Mouse (Mus musculus): ENCODE data around the gene Ccnb1. TPM values are rescaled to one million over a fixed set of nuclear protein-coding genes. Genes with fewer than 3 reads are reported as not detected.

The Ccnb1 gene
- polyA plus RNA-seq, 1 experiment from 2014 or later, result 419 TPM

GRCm38 (mm10) chr13:100787316-100788010 is 1.1 kb upstream of the Ccnb1 start:
- H3K4me2 ChIP-seq (ENCODE audit: low read depth, low read length), result no peak overlapping the region
- no peaks in the 10 kb centered on the region for H3K27me3 ChIP-seq (ENCODE audit: control insufficient read depth, insufficient read depth, low read length)
- no peak overlapping the region for H3K9ac ChIP-seq (replicated peaks; ENCODE audit: low read length)
- 75% methylated on average over 6 of the region's 6 CpGs for WGBS
- H3K27ac ChIP-seq (replicated peaks; ENCODE audit: low read depth, low read length), result no peak overlapping the region
- DNase-seq (ENCODE audit: low spot score), result no peak
- ATAC-seq (replicated peaks; ENCODE audit: insufficient number of reproducible peaks, low FRiP score, low TSS enrichment, low read depth), result no peak
- no peaks in the 10 kb centered on the region for H3K4me1 ChIP-seq (ENCODE audit: control insufficient read depth, insufficient read depth, low read length)
- H3K4me3 ChIP-seq (ENCODE audit: low read depth, low read length), result no peak overlapping the region
- no peaks in the 10 kb centered on the region for H3K36me3 ChIP-seq (replicated peaks; ENCODE audit: control insufficient read depth, insufficient read depth, low read depth, low read length)
- H3K9me3 ChIP-seq (replicated peaks; ENCODE audit: control insufficient read depth, low read length), result no peaks in the 10 kb centered on the region

GRCm38 (mm10) chr13:100785806-100786413 is 460 bp downstream of the Ccnb1 start:
- Histone ChIP-seq H3K36me3 (replicated peaks; ENCODE audit: control insufficient read depth, insufficient read depth, low read depth, low read length) (no peaks in the 10 kb centered on the region), H3K4me3 (ENCODE audit: low read depth, low read length) (peak overlapping the region; percentile 65), H3K9me3 (replicated peaks; ENCODE audit: control insufficient read depth, low read length) (no peaks in the 10 kb centered on the region), H3K27me3 (ENCODE audit: control insufficient read depth, insufficient read depth, low read length) (no peaks in the 10 kb centered on the region), H3K9ac (replicated peaks; ENCODE audit: low read length) (peak overlapping the region; percentile 80), H3K4me2 (ENCODE audit: low read depth, low read length) (peak overlapping the region; percentile 34), H3K27ac (replicated peaks; ENCODE audit: low read depth, low read length) (peak overlapping the region; percentile 70; the same call in 1 of the 2 replicates), H3K4me1 (ENCODE audit: control insufficient read depth, insufficient read depth, low read length) (no peaks in the 10 kb centered on the region)
- DNase-seq (ENCODE audit: low spot score) (peak; percentile 54), ATAC-seq (replicated peaks; ENCODE audit: insufficient number of reproducible peaks, low FRiP score, low TSS enrichment, low read depth) (peak; percentile 55)
- WGBS, result under 1% methylated on average over 30 of the region's 30 CpGs

DNA sequence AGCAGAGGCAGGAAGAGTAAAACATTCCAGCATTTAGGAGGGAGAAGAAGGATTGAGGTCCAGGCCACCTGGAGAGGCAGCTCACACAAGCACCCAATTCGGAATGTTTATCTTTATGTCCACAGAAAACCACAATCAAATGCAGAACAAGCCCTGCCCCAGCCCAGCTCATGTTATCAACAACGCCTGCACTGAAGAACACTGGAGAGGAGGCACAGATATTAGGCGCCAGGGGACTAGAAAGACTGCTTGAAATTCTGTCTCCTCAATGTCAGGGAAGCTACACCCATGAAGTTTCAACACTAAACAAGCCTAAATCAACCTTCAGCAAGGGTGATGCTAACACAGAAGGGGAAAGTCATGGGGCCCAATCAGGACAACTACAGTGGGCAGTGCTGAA is 8.9 kb downstream of the Ccnb1 start:
- no peak for ATAC-seq (replicated peaks; ENCODE audit: insufficient number of reproducible peaks, low FRiP score, low TSS enrichment, low read depth)
- Histone ChIP-seq H3K4me2 (ENCODE audit: low read depth, low read length) (no peak overlapping the region), H3K27me3 (ENCODE audit: control insufficient read depth, insufficient read depth, low read length) (no peaks in the 10 kb centered on the region), H3K4me1 (ENCODE audit: control insufficient read depth, insufficient read depth, low read length) (no peaks in the 10 kb centered on the region), H3K9me3 (replicated peaks; ENCODE audit: control insufficient read depth, low read length) (no peaks in the 10 kb centered on the region), H3K9ac (replicated peaks; ENCODE audit: low read length) (no peak overlapping the region), H3K36me3 (replicated peaks; ENCODE audit: control insufficient read depth, insufficient read depth, low read depth, low read length) (no peaks in the 10 kb centered on the region), H3K4me3 (ENCODE audit: low read depth, low read length) (no peak overlapping the region), H3K27ac (replicated peaks; ENCODE audit: low read depth, low read length) (no peak overlapping the region)
- no peak for DNase-seq (ENCODE audit: low spot score)
- 84% methylated on average over 3 of the region's 3 CpGs for WGBS

DNA sequence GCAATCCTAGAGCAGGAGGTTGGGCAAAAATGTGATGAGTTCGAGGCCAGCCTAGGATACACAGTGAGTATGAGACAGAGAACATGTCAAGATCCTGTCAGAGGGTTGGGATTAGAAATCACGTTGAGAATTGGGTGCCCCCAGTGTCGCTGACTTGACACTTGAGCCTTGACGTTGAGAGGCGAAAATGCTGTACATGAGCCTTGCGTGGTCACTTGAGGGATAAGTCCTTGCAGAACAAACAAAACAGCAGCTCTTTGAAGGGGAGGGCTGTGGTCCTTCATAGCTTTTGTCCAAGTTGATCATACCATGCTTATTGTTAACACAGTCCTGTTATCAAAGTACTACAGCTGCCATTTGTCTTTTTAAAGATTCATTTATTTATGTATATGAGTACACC is 9.7 kb downstream of the Ccnb1 start:
- no peak overlapping the region; the same call in 1 of the 2 replicates for H3K4me2 ChIP-seq (ENCODE audit: low read depth, low read length)
- no peak for DNase-seq (ENCODE audit: low spot score)
- H3K27ac ChIP-seq (replicated peaks; ENCODE audit: low read depth, low read length), result no peak overlapping the region
- WGBS, result 58% methylated on average over 6 of the region's 6 CpGs
- H3K4me3 ChIP-seq (ENCODE audit: low read depth, low read length), result no peak overlapping the region
- H3K9ac ChIP-seq (replicated peaks; ENCODE audit: low read length), result no peak overlapping the region
- H3K36me3 ChIP-seq (replicated peaks; ENCODE audit: control insufficient read depth, insufficient read depth, low read depth, low read length), result no peaks in the 10 kb centered on the region
- no peaks in the 10 kb centered on the region for H3K4me1 ChIP-seq (ENCODE audit: control insufficient read depth, insufficient read depth, low read length)
- no peaks in the 10 kb centered on the region for H3K9me3 ChIP-seq (replicated peaks; ENCODE audit: control insufficient read depth, low read length)
- no peaks in the 10 kb centered on the region for H3K27me3 ChIP-seq (ENCODE audit: control insufficient read depth, insufficient read depth, low read length)
- ATAC-seq (replicated peaks; ENCODE audit: insufficient number of reproducible peaks, low FRiP score, low TSS enrichment, low read depth), result no peak

- ATAC-seq (replicated peaks; ENCODE audit: insufficient number of reproducible peaks, low FRiP score, low TSS enrichment, low read depth) (peak; percentile 4; the same call in 1 of the 2 replicates), DNase-seq (ENCODE audit: low spot score) (no peak)
- Histone ChIP-seq H3K4me1 (ENCODE audit: control insufficient read depth, insufficient read depth, low read length) (no peaks in the 10 kb centered on the region), H3K36me3 (replicated peaks; ENCODE audit: control insufficient read depth, insufficient read depth, low read depth, low read length) (peaks cover 2% of the 10 kb centered on the region; the same call in 1 of the 2 replicates), H3K27ac (replicated peaks; ENCODE audit: low read depth, low read length) (no peak overlapping the region), H3K27me3 (ENCODE audit: control insufficient read depth, insufficient read depth, low read length) (no peaks in the 10 kb centered on the region), H3K4me3 (ENCODE audit: low read depth, low read length) (peak overlapping the region; percentile 89), H3K9ac (replicated peaks; ENCODE audit: low read length) (peak overlapping the region; percentile 85; the same call in 1 of the 2 replicates), H3K9me3 (replicated peaks; ENCODE audit: control insufficient read depth, low read length) (no peaks in the 10 kb centered on the region), H3K4me2 (ENCODE audit: low read depth, low read length) (peak overlapping the region; percentile 34)
- WGBS, result 18% methylated on average over 8 of the region's 8 CpGs
Observed at GRCm38 (mm10) chr13:100776056-100776419, 10.3 kb downstream of the Ccnb1 start.

- H3K4me2 ChIP-seq (ENCODE audit: low read depth, low read length), result peak within 1 kb of the TSS; percentile 80
- no peaks in the 10 kb centered on the region for H3K27me3 ChIP-seq (ENCODE audit: control insufficient read depth, insufficient read depth, low read length)
- DNase-seq (ENCODE audit: low spot score) (peak; percentile 95), ATAC-seq (replicated peaks; ENCODE audit: insufficient number of reproducible peaks, low FRiP score, low TSS enrichment, low read depth) (peak; percentile 90)
- H3K9ac ChIP-seq (replicated peaks; ENCODE audit: low read length), result peak within 1 kb of the TSS; percentile 85
- under 1% methylated on average over 46 of the region's 46 CpGs for WGBS
- no peak within 1 kb of the TSS; the same call in 1 of the 2 replicates for H3K27ac ChIP-seq (replicated peaks; ENCODE audit: low read depth, low read length)
- no peaks in the 10 kb centered on the region for H3K4me1 ChIP-seq (ENCODE audit: control insufficient read depth, insufficient read depth, low read length)
- peaks cover 6% of the 10 kb centered on the region; the same call in 1 of the 2 replicates for H3K36me3 ChIP-seq (replicated peaks; ENCODE audit: control insufficient read depth, insufficient read depth, low read depth, low read length)
- no peaks in the 10 kb centered on the region for H3K9me3 ChIP-seq (replicated peaks; ENCODE audit: control insufficient read depth, low read length)
- H3K4me3 ChIP-seq (ENCODE audit: low read depth, low read length), result peak within 1 kb of the TSS; percentile 89
Observed at GRCm38 (mm10) chr13:100775252-100776055, 10.9 kb downstream of the Ccnb1 start, which contains the start of gene Cenph. Cenph (minus strand) TSS chr13:100775899.

DNA sequence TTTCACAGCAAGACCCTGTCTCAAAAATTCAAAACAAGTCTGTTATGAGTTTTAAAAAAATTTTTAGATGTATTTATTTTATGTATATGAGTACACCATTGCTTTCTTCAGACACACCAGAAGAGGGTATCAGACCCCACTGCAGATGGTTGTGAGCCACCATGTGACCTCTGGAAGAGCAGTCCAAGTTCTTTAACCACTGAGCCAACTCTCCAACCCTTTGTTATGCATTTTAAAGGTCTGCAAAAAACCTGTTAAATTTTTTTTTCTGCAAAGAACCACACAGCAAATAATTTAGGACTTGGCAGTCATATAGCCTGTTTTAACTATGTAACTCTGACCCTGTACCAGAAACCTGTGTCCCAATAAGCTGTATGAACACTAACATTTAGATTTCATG is 11.7 kb downstream of the Ccnb1 start:
- Histone ChIP-seq H3K9ac (replicated peaks; ENCODE audit: low read length) (peak overlapping the region; percentile 85), H3K27ac (replicated peaks; ENCODE audit: low read depth, low read length) (no peak overlapping the region), H3K4me3 (ENCODE audit: low read depth, low read length) (peak overlapping the region; percentile 89), H3K4me2 (ENCODE audit: low read depth, low read length) (peak overlapping the region; percentile 80), H3K27me3 (ENCODE audit: control insufficient read depth, insufficient read depth, low read length) (no peaks in the 10 kb centered on the region), H3K4me1 (ENCODE audit: control insufficient read depth, insufficient read depth, low read length) (no peaks in the 10 kb centered on the region), H3K36me3 (replicated peaks; ENCODE audit: control insufficient read depth, insufficient read depth, low read depth, low read length) (peaks cover 6% of the 10 kb centered on the region; the same call in 1 of the 2 replicates), H3K9me3 (replicated peaks; ENCODE audit: control insufficient read depth, low read length) (no peaks in the 10 kb centered on the region)
- DNase-seq (ENCODE audit: low spot score), result no peak
- ATAC-seq (replicated peaks; ENCODE audit: insufficient number of reproducible peaks, low FRiP score, low TSS enrichment, low read depth), result no peak
